Mouse (Mus musculus) spleen, adult 2 months (tissue): ENCODE data around the gene Trpm4.

ENCODE experiments used
- CTCF ChIP-seq: fragments of 200-500 bp; IDR thresholded peaks from 2 replicates; pipeline ENCODE4 v1.5.1; 2011; ENCODE audit warnings: mild to moderate bottlenecking, inconsistent platforms; ENCODE audit not compliant: insufficient read depth, insufficient read length, insufficient replicate concordance; ENCODE audit errors: extremely low read depth
- POLR2A ChIP-seq: fragments of 200-500 bp; IDR thresholded peaks from 2 replicates; pipeline ENCODE4 v1.6.1; 2011; ENCODE audit warnings: low read depth, low read length, inconsistent platforms

- TF ChIP-seq CTCF: no peak
- TF ChIP-seq POLR2A: no peak
These were observed 59.9 kb downstream of the Trpm4 start for GRCm38 (mm10) chr7:45273672-45274071.
